Mouse (Mus musculus): ENCODE measurements around the gene Sgip1.

DNA sequence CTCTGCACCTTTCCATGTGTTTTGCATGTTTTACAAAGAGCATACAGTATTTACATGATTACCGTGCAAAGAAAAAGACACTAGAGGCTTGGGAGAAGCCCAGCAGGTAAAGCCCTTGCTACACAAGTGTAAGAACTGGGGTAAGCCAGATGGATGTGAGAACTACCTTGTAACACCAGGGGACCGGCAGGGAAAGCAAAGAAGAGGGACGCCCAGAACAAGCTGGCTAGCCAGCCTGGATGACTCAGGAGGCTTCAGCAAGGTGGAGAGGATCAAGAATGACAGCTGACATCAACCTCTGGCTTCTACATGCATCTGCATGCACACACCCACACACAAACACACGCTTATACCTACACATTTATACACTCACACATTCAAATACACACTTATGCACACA is 248.9 kb downstream of the Sgip1 start:
- TF ChIP-seq ZNF384 (IDR thresholded peaks at IDR 0.05; ENCODE audit: low read depth, low read length) = no peak
- TF ChIP-seq CTCF (IDR thresholded peaks at IDR 0.05 in 2 of 3, conservative IDR thresholded peaks at IDR 0.05 in 1 of 3; ENCODE audit: control insufficient read depth in 1 of 3, insufficient read depth in 1 of 3, low read depth in 2 of 3, low read length in 3 of 3, poor library complexity in 1 of 3, severe bottlenecking in 1 of 3) = no peak
